Mouse (Mus musculus): ENCODE data around the gene Dnajb14. TPM values are rescaled to one million over a fixed set of nuclear protein-coding genes. Genes with fewer than 3 reads are reported as not detected.
"Not testable (repeated sequence)": the region's sequence is repeated elsewhere in the genome, so short reads cannot be mapped to it uniquely, and the experiment has no call there.

Dnajb14 gene
- polyA plus RNA-seq, 1 experiment from 2014 or later, result 9.3 TPM

DNA sequence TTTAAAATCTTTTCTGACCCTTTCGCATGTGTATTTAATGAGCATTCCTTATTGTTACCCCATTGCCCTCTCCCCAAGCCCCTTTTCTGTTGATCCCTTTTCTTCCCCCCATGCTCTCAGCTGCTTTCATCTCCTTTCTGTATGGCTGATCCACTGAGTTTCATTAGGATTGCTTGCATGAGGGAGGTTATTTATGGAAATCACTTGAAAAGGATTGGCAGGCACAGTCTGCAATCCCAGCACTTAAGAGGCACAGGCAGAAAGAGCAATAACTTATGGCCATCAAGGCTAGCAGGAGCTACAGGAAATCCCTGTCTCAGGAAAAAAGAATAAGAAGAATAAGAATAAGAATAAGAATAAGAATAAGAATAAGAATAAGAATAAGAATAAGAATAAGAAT lies 30.9 kb upstream of the Dnajb14 start:
- H3K36me3 ChIP-seq (ENCODE audit: control insufficient read depth, insufficient read depth, low read length), result no peaks in the 10 kb centered on the region
- no peaks in the 10 kb centered on the region for H3K4me1 ChIP-seq (ENCODE audit: control insufficient read depth, insufficient read depth, low read length)
- ATAC-seq (ENCODE audit: insufficient number of reproducible peaks, insufficient read depth, low FRiP score, low read depth), result no peak

DNA sequence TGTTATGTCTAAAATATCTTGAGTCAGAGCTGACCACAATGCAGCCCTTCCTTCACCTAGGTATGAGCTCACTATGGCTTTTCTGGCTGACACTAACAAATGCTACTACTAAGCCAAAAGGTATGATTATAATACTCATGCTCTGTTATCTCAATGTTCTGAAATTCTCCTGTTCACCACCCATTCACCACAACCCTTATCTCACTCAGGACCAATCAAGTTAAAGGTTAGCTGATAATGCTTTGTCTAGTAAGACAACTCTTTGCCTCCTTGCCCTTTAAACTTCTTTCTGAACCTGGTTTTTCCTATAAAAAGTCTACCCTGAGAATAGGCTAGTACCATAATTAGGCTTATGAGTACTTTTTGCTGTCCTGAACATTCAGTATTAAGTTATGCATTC lies 29.3 kb upstream of the Dnajb14 start:
- Histone ChIP-seq H3K9me3 (ENCODE audit: control insufficient read depth, low read depth, low read length) (no peaks in the 10 kb centered on the region), H3K27ac (ENCODE audit: low read length) (no peak overlapping the region), H3K27me3 (ENCODE audit: control insufficient read depth, insufficient read depth, low read length) (no peaks in the 10 kb centered on the region), H3K9ac (replicated peaks; ENCODE audit: low read depth, low read length) (no peak overlapping the region), H3K4me3 (ENCODE audit: low read depth, low read length) (no peak overlapping the region), H3K4me1 (ENCODE audit: control insufficient read depth, insufficient read depth, low read length) (no peaks in the 10 kb centered on the region), H3K4me2 (replicated peaks; ENCODE audit: low read depth, low read length) (no peak overlapping the region), H3K36me3 (ENCODE audit: control insufficient read depth, insufficient read depth, low read length) (no peaks in the 10 kb centered on the region)
- ATAC-seq (ENCODE audit: insufficient number of reproducible peaks, insufficient read depth, low FRiP score, low read depth), result no peak

More for the DNA sequence above, 30.9 kb upstream of the Dnajb14 start:
- H3K27ac ChIP-seq (ENCODE audit: low read length), result no peak overlapping the region
- 75% methylated on average over 1 of the region's 1 CpGs for WGBS
- H3K4me2 ChIP-seq (replicated peaks; ENCODE audit: low read depth, low read length), result no peak overlapping the region
- H3K9ac ChIP-seq (replicated peaks; ENCODE audit: low read depth, low read length), result no peak overlapping the region
- H3K4me3 ChIP-seq (ENCODE audit: low read depth, low read length), result no peak overlapping the region
- H3K9me3 ChIP-seq (ENCODE audit: control insufficient read depth, low read depth, low read length), result no peaks in the 10 kb centered on the region
- no peaks in the 10 kb centered on the region for H3K27me3 ChIP-seq (ENCODE audit: control insufficient read depth, insufficient read depth, low read length)

DNA sequence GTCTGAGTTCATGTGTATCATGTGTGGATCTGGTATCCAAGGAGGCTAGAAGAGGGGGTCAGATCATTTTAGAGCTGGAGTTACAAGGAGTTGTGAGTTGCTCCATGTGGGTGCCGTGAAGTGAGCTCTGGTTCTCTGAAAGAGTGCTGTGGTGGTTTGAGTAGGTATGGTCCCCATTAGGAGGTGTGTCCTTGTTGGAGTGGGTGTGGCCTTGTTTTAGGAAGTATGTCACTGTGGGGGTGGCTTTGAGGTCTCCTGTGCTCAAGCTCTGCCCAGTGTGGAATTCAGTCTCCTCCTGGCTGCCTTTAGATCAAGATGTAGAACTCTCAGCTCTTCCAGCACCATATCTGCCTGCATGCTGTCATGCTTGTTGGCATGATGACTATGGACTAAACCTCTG lies 24.5 kb upstream of the Dnajb14 start:
- ATAC-seq (ENCODE audit: insufficient number of reproducible peaks, insufficient read depth, low FRiP score, low read depth), result no peak
- Histone ChIP-seq H3K4me1 (ENCODE audit: control insufficient read depth, insufficient read depth, low read length) (no peaks in the 10 kb centered on the region), H3K9me3 (ENCODE audit: control insufficient read depth, low read depth, low read length) (no peaks in the 10 kb centered on the region), H3K4me2 (replicated peaks; ENCODE audit: low read depth, low read length) (no peak overlapping the region), H3K27me3 (ENCODE audit: control insufficient read depth, insufficient read depth, low read length) (no peaks in the 10 kb centered on the region), H3K27ac (ENCODE audit: low read length) (no peak overlapping the region), H3K36me3 (ENCODE audit: control insufficient read depth, insufficient read depth, low read length) (no peaks in the 10 kb centered on the region), H3K9ac (replicated peaks; ENCODE audit: low read depth, low read length) (no peak overlapping the region), H3K4me3 (ENCODE audit: low read depth, low read length) (no peak overlapping the region)
- 92% methylated on average over 1 of the region's 1 CpGs for WGBS

DNA sequence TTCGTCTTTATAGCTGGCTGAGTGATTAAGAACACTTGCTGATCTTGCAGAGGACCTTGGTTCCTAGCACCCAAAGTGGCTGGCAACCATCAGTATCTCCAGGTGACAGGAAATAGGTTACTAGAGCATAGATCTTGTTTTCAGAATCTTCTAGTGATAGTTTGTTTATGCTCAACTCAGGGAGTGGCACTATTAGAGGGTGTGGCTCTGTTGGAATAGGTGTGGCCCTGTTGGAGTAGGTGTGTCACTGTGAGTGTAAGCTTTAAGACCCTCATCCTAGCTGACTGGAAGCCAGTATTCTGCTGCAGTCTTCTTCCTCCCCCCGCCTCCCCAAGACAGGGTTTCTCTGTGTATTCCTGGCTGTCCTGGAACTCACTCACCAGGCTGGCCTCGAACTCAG lies 23.2 kb upstream of the Dnajb14 start:
- no peak overlapping the region for H3K4me3 ChIP-seq (ENCODE audit: low read depth, low read length)
- H3K9me3 ChIP-seq (ENCODE audit: control insufficient read depth, low read depth, low read length), result no peaks in the 10 kb centered on the region
- no peaks in the 10 kb centered on the region for H3K36me3 ChIP-seq (ENCODE audit: control insufficient read depth, insufficient read depth, low read length)
- no peak for ATAC-seq (ENCODE audit: insufficient number of reproducible peaks, insufficient read depth, low FRiP score, low read depth)
- H3K4me2 ChIP-seq (replicated peaks; ENCODE audit: low read depth, low read length), result no peak overlapping the region
- no peak overlapping the region for H3K27ac ChIP-seq (ENCODE audit: low read length)
- WGBS, result 96% methylated on average over 3 of the region's 3 CpGs
- no peak overlapping the region for H3K9ac ChIP-seq (replicated peaks; ENCODE audit: low read depth, low read length)
- no peaks in the 10 kb centered on the region for H3K27me3 ChIP-seq (ENCODE audit: control insufficient read depth, insufficient read depth, low read length)
- no peaks in the 10 kb centered on the region for H3K4me1 ChIP-seq (ENCODE audit: control insufficient read depth, insufficient read depth, low read length)

- Histone ChIP-seq H3K4me3 (ENCODE audit: low read depth, low read length) (no peak overlapping the region), H3K4me2 (replicated peaks; ENCODE audit: low read depth, low read length) (no peak overlapping the region), H3K27ac (ENCODE audit: low read length) (no peak overlapping the region), H3K9me3 (ENCODE audit: control insufficient read depth, low read depth, low read length) (no peaks in the 10 kb centered on the region), H3K27me3 (ENCODE audit: control insufficient read depth, insufficient read depth, low read length) (no peaks in the 10 kb centered on the region), H3K36me3 (ENCODE audit: control insufficient read depth, insufficient read depth, low read length) (no peaks in the 10 kb centered on the region), H3K4me1 (ENCODE audit: control insufficient read depth, insufficient read depth, low read length) (no peaks in the 10 kb centered on the region), H3K9ac (replicated peaks; ENCODE audit: low read depth, low read length) (no peak overlapping the region)
- WGBS, result 79% methylated on average over 5 of the region's 5 CpGs
- no peak for ATAC-seq (ENCODE audit: insufficient number of reproducible peaks, insufficient read depth, low FRiP score, low read depth)
Observed at GRCm38 (mm10) chr3:137846552-137846951, 20.9 kb upstream of the Dnajb14 start.

DNA sequence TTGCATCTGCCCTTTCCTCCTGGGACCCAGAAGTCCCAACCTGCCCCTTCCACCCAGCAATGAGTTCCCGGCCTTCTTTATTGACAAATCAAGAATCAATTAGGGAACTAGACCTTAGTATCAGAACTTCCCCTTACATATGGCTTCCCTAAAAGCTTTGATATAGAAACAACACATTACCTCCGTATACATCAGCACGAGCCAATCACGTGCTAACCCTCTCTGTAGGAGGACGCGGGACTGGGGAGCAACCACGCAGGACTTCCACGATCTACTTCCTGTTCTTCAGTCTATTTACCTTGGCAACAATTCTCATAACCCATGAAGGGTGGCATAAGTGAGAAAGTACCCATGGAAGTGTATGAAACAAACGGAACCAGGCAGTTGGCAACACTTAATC lies 19.1 kb upstream of the Dnajb14 start:
- H3K27ac ChIP-seq (ENCODE audit: low read length), result no peak overlapping the region

DNA sequence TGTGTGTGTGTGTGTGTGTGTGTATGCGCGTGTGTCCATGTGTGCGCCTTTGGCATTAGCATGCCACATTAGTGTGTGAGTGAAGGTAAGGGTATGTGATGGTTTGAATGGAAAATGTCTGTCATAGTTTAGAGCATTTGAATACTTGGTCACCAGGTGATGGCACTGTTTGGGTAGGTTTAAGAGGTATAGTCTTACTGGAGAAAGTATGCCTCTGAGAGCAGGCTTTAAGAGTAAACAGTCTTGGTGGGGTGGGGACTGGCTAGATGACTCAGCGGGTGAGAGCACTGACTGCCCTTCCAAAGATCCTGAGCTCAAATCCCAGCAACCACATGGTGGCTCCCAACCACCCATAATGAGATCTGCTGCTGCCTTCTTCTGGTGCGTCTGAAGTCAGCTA lies 17.8 kb upstream of the Dnajb14 start:
- Histone ChIP-seq H3K4me1 (ENCODE audit: control insufficient read depth, insufficient read depth, low read length) (no peaks in the 10 kb centered on the region), H3K27me3 (ENCODE audit: control insufficient read depth, insufficient read depth, low read length) (no peaks in the 10 kb centered on the region), H3K9me3 (ENCODE audit: control insufficient read depth, low read depth, low read length) (no peaks in the 10 kb centered on the region), H3K4me2 (replicated peaks; ENCODE audit: low read depth, low read length) (no peak overlapping the region), H3K36me3 (ENCODE audit: control insufficient read depth, insufficient read depth, low read length) (no peaks in the 10 kb centered on the region), H3K4me3 (ENCODE audit: low read depth, low read length) (no peak overlapping the region), H3K9ac (replicated peaks; ENCODE audit: low read depth, low read length) (no peak overlapping the region), H3K27ac (ENCODE audit: low read length) (no peak overlapping the region)
- WGBS, result 78% methylated on average over 5 of the region's 5 CpGs
- no peak for ATAC-seq (ENCODE audit: insufficient number of reproducible peaks, insufficient read depth, low FRiP score, low read depth)

More for the DNA sequence above, 19.1 kb upstream of the Dnajb14 start:
- ATAC-seq (ENCODE audit: insufficient number of reproducible peaks, insufficient read depth, low FRiP score, low read depth), result no peak
- Histone ChIP-seq H3K9me3 (ENCODE audit: control insufficient read depth, low read depth, low read length) (no peaks in the 10 kb centered on the region), H3K4me2 (replicated peaks; ENCODE audit: low read depth, low read length) (no peak overlapping the region), H3K27me3 (ENCODE audit: control insufficient read depth, insufficient read depth, low read length) (no peaks in the 10 kb centered on the region), H3K36me3 (ENCODE audit: control insufficient read depth, insufficient read depth, low read length) (no peaks in the 10 kb centered on the region), H3K4me3 (ENCODE audit: low read depth, low read length) (no peak overlapping the region), H3K9ac (replicated peaks; ENCODE audit: low read depth, low read length) (no peak overlapping the region), H3K4me1 (ENCODE audit: control insufficient read depth, insufficient read depth, low read length) (no peaks in the 10 kb centered on the region)
- 92% methylated on average over 9 of the region's 9 CpGs for whole genome bisulfite sequencing

GRCm38 (mm10) chr3:137851196-137851595 lies 16.3 kb upstream of the Dnajb14 start:
- Histone ChIP-seq H3K36me3 (ENCODE audit: control insufficient read depth, insufficient read depth, low read length) (no peaks in the 10 kb centered on the region), H3K27ac (ENCODE audit: low read length) (no peak overlapping the region), H3K4me1 (ENCODE audit: control insufficient read depth, insufficient read depth, low read length) (no peaks in the 10 kb centered on the region), H3K4me3 (ENCODE audit: low read depth, low read length) (no peak overlapping the region), H3K27me3 (ENCODE audit: control insufficient read depth, insufficient read depth, low read length) (no peaks in the 10 kb centered on the region), H3K4me2 (replicated peaks; ENCODE audit: low read depth, low read length) (no peak overlapping the region), H3K9ac (replicated peaks; ENCODE audit: low read depth, low read length) (no peak overlapping the region), H3K9me3 (ENCODE audit: control insufficient read depth, low read depth, low read length) (no peaks in the 10 kb centered on the region)
- no peak for ATAC-seq (ENCODE audit: insufficient number of reproducible peaks, insufficient read depth, low FRiP score, low read depth)
- 93% methylated on average over 2 of the region's 2 CpGs for WGBS

DNA sequence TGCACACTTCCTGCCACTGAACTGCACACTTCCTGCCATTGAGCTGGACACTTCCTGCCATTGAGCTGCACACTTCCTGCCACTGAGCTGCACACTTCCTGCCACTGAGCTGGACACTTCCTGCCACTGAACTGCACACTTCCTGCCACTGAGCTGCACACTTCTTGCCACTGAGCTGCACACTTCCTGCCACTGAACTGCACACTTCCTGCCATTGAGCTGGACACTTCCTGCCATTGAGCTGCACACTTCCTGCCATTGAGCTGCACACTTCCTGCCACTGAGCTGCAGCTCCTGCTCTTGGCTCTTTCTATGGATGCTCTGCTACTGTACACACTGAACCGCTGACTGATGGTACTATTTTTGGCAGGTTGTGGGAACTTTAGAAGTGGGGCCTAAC lies 14.5 kb upstream of the Dnajb14 start:
- not testable (repeated sequence) for H3K4me1 ChIP-seq (ENCODE audit: control insufficient read depth, insufficient read depth, low read length); H3K9me3 ChIP-seq (ENCODE audit: control insufficient read depth, low read depth, low read length); H3K36me3 ChIP-seq (ENCODE audit: control insufficient read depth, insufficient read depth, low read length); H3K27me3 ChIP-seq (ENCODE audit: control insufficient read depth, insufficient read depth, low read length); H3K4me3 ChIP-seq (ENCODE audit: low read depth, low read length); H3K4me2 ChIP-seq (replicated peaks; ENCODE audit: low read depth, low read length); ATAC-seq (ENCODE audit: insufficient number of reproducible peaks, insufficient read depth, low FRiP score, low read depth); H3K27ac ChIP-seq (ENCODE audit: low read length); H3K9ac ChIP-seq (replicated peaks; ENCODE audit: low read depth, low read length)
- WGBS, result 92% methylated on average over 1 of the region's 1 CpGs
